Mouse (Mus musculus) C2C12 (cell line): ENCODE results near the gene Oxnad1. TPM values are rescaled to one million over a fixed set of nuclear protein-coding genes. Genes with fewer than 3 reads are reported as not detected.
A peak's percentile ranks its signal among the peaks of the same experiment; 100 is the strongest.

Experiments used
- H3K27me3 ChIP-seq: one replicate; pipeline ENCODE4 v1.6.1; 2011; ENCODE audit not compliant: control insufficient read depth, insufficient read depth, insufficient read length
- H3K36me3 ChIP-seq: one replicate; pipeline ENCODE4 v1.6.1; 2011; ENCODE audit not compliant: control insufficient read depth, insufficient read depth
- H3K4me3 ChIP-seq: one replicate; pipeline ENCODE4 v1.5.1; 2011; ENCODE audit warnings: mild to moderate bottlenecking, control low read depth; ENCODE audit not compliant: poor library complexity, insufficient read depth, severe bottlenecking
- H3K79me2 ChIP-seq: one replicate; pipeline ENCODE4 v1.6.1; 2011; ENCODE audit not compliant: control insufficient read depth, insufficient read depth
- H3K79me3 ChIP-seq: one replicate; pipeline ENCODE4 v1.6.1; 2011; ENCODE audit warnings: low read depth, control low read depth
- H3ac ChIP-seq: one replicate; pipeline ENCODE3; 2011; ENCODE audit warnings: low read depth; ENCODE audit not compliant: control insufficient read depth, insufficient read length
- CEBPB ChIP-seq: IDR thresholded peaks from one replicate; pipeline ENCODE4 v1.6.1; 2011; ENCODE audit warnings: low read depth, mild to moderate bottlenecking, control low read depth, moderate library complexity
- CTCF ChIP-seq: IDR thresholded peaks from one replicate; pipeline ENCODE4 v1.5.1; 2011; ENCODE audit not compliant: control insufficient read depth, insufficient read depth, insufficient read length
- FOSL1 ChIP-seq: IDR thresholded peaks from one replicate; pipeline ENCODE4 v1.8.0; 2011; ENCODE audit warnings: mild to moderate bottlenecking, low read length; ENCODE audit not compliant: poor library complexity, insufficient read depth, severe bottlenecking
- MAX ChIP-seq: IDR thresholded peaks from one replicate; pipeline ENCODE4 v1.6.1; 2011; ENCODE audit warnings: mild to moderate bottlenecking, control low read depth
- MYOD1 ChIP-seq: IDR thresholded peaks from one replicate; pipeline ENCODE4 v1.6.1; 2011; ENCODE audit warnings: low read depth; ENCODE audit not compliant: control insufficient read depth, insufficient read length
- MYOG ChIP-seq: IDR thresholded peaks from one replicate; pipeline ENCODE4 v1.6.1; 2011; ENCODE audit not compliant: control insufficient read depth, insufficient read length; ENCODE audit errors: extremely low read depth
- USF1 ChIP-seq: IDR thresholded peaks from one replicate; pipeline ENCODE4 v1.6.1; 2011; ENCODE audit warnings: low read depth, mild to moderate bottlenecking, control low read depth, moderate library complexity
- polyA plus RNA-seq: library from polyadenylated mRNA; unstranded; fragments of >200 nt; fragmentation: generic; extraction: Trizol; gene quantifications from one replicate; pipeline ENCODE4 v1.2.1, GENCODE M21; 2012; ENCODE audit warnings: missing spikeins

Gene Oxnad1
- polyA plus RNA-seq, 1 experiment, result 17.9 TPM

GRCm38 (mm10) chr14:32061398-32061797, 23.8 kb upstream of the Oxnad1 start:
- H3K79me3 ChIP-seq, result no peaks in the 10 kb centered on the region
- no peaks in the 10 kb centered on the region for H3K36me3 ChIP-seq
- H3K79me2 ChIP-seq, result no peaks in the 10 kb centered on the region
- no peaks in the 10 kb centered on the region for H3K27me3 ChIP-seq
- H3ac ChIP-seq, result no peak overlapping the region
- H3K4me3 ChIP-seq, result no peak overlapping the region
- TF ChIP-seq CEBPB (no peak), FOSL1 (no peak)

- TF ChIP-seq MYOG (no peak), FOSL1 (no peak), MAX (no peak), CTCF (no peak), USF1 (no peak), CEBPB (no peak), MYOD1 (no peak)
- Histone ChIP-seq H3K36me3 (no peaks in the 10 kb centered on the region), H3ac (no peak overlapping the region), H3K79me3 (no peaks in the 10 kb centered on the region), H3K79me2 (no peaks in the 10 kb centered on the region), H3K27me3 (no peaks in the 10 kb centered on the region), H3K4me3 (no peak overlapping the region)
Observed at GRCm38 (mm10) chr14:32072807-32073206, 12.4 kb upstream of the Oxnad1 start.

GRCm38 (mm10) chr14:32073211-32073685, 11.9 kb upstream of the Oxnad1 start:
- no peaks in the 10 kb centered on the region for H3K79me3 ChIP-seq
- no peaks in the 10 kb centered on the region for H3K79me2 ChIP-seq
- no peaks in the 10 kb centered on the region for H3K27me3 ChIP-seq
- no peak overlapping the region for H3ac ChIP-seq
- TF ChIP-seq CEBPB (no peak), CTCF (no peak), MAX (peak; percentile 95), FOSL1 (peak; percentile 6)
- no peak overlapping the region for H3K4me3 ChIP-seq
- H3K36me3 ChIP-seq, result no peaks in the 10 kb centered on the region

GRCm38 (mm10) chr14:32073901-32074300, 11.3 kb upstream of the Oxnad1 start:
- no peak overlapping the region for H3ac ChIP-seq
- H3K4me3 ChIP-seq, result no peak overlapping the region
- no peaks in the 10 kb centered on the region for H3K27me3 ChIP-seq
- no peaks in the 10 kb centered on the region for H3K79me3 ChIP-seq
- no peaks in the 10 kb centered on the region for H3K79me2 ChIP-seq
- TF ChIP-seq MYOD1 (no peak), MAX (no peak), MYOG (no peak), CTCF (no peak), CEBPB (no peak), FOSL1 (no peak), USF1 (no peak)
- no peaks in the 10 kb centered on the region for H3K36me3 ChIP-seq

GRCm38 (mm10) chr14:32076896-32077575, 8.1 kb upstream of the Oxnad1 start:
- H3K36me3 ChIP-seq, result peaks cover 16% of the 10 kb centered on the region
- TF ChIP-seq CTCF (peak; percentile 71), MAX (no peak), USF1 (no peak), CEBPB (no peak), MYOD1 (no peak), MYOG (no peak), FOSL1 (no peak)
- no peak overlapping the region for H3ac ChIP-seq
- H3K4me3 ChIP-seq, result no peak overlapping the region
- no peaks in the 10 kb centered on the region for H3K27me3 ChIP-seq
- no peaks in the 10 kb centered on the region for H3K79me3 ChIP-seq
- H3K79me2 ChIP-seq, result no peaks in the 10 kb centered on the region

GRCm38 (mm10) chr14:32081026-32081425, 4.1 kb upstream of the Oxnad1 start:
- H3K4me3 ChIP-seq, result no peak overlapping the region
- H3K36me3 ChIP-seq, result peaks cover 33% of the 10 kb centered on the region
- H3ac ChIP-seq, result no peak overlapping the region
- TF ChIP-seq FOSL1 (no peak), MYOG (no peak), MYOD1 (no peak), USF1 (no peak), CEBPB (no peak)
- H3K27me3 ChIP-seq, result no peaks in the 10 kb centered on the region
- H3K79me3 ChIP-seq, result peaks cover 28% of the 10 kb centered on the region
- peaks cover 28% of the 10 kb centered on the region for H3K79me2 ChIP-seq
